Mouse (Mus musculus): ENCODE results near the gene Msrb3. TPM values are rescaled to one million over a fixed set of nuclear protein-coding genes. Genes with fewer than 3 reads are reported as not detected.

Msrb3 gene
- polyA plus RNA-seq (2014; fragmentation: Nextera tagmentation; extraction: Ambion mirVana), result 0.55 and 1.2 TPM in 2 replicates

- ATAC-seq (ENCODE audit: low FRiP score, low TSS enrichment), result peak; percentile 72; the same call in 1 of the 2 replicates
- no peaks in the 10 kb centered on the region for H3K36me3 ChIP-seq (ENCODE audit: control insufficient read depth, insufficient read depth, low read length)
- H3K9me3 ChIP-seq (ENCODE audit: control insufficient read depth, low read length), result no peaks in the 10 kb centered on the region
- no peak within 1 kb of the TSS for H3K27ac ChIP-seq (replicated peaks; ENCODE audit: low read depth, low read length)
- peaks cover 4% of the 10 kb centered on the region; the same call in 1 of the 2 replicates for H3K4me1 ChIP-seq (ENCODE audit: control insufficient read depth, insufficient read depth, low read length)
- peak; percentile 83 for DNase-seq
- peak within 1 kb of the TSS; percentile 55 for H3K4me3 ChIP-seq (replicated peaks; ENCODE audit: low read depth, low read length)
- 3% methylated on average over 64 of the region's 64 CpGs for WGBS
- H3K27me3 ChIP-seq (ENCODE audit: control insufficient read depth, insufficient read depth, low read length), result 0 out of 2 replicates have a peak, but pooled peaks cover 11% of the 10 kb centered on the region
- peak within 1 kb of the TSS; percentile 90 for H3K4me2 ChIP-seq (ENCODE audit: low read length)
- peak within 1 kb of the TSS; percentile 68 for H3K9ac ChIP-seq (replicated peaks; ENCODE audit: low read length)
Measured at GRCm38 (mm10) chr10:120898785-120899762, at the start of gene Msrb3. Gene Msrb3, minus strand, starts transcription at chr10:120899101.

DNA sequence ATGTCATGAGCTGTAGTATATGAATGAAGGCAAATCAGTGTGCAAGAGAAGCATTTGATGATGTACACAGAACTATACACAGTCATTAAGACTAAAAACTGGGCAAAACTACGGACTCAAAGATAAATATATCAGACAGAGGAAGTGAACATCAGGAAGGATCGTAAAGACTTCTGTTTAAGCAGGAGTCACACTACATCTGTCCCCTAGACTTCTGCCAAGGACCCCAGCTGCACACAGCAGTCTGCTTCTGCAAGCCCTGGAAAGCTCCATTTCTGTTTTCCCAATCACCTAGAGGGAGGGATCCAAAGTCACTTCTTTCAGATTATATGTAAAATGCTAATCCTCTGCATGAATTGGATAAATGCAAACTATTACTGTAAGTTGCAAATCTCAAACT, 49.6 kb upstream of the Msrb3 start:
- no peak overlapping the region for H3K27ac ChIP-seq (replicated peaks; ENCODE audit: low read depth, low read length)
- DNase-seq (no peak), ATAC-seq (ENCODE audit: low FRiP score, low TSS enrichment) (no peak)
- 86% methylated on average over 2 of the region's 2 CpGs for WGBS
- no peak overlapping the region for H3K4me3 ChIP-seq (replicated peaks; ENCODE audit: low read depth, low read length)
- peaks cover 6% of the 10 kb centered on the region; the same call in 1 of the 2 replicates for H3K36me3 ChIP-seq (ENCODE audit: control insufficient read depth, insufficient read depth, low read length)
- H3K9me3 ChIP-seq (ENCODE audit: control insufficient read depth, low read length), result no peaks in the 10 kb centered on the region
- no peak overlapping the region for H3K4me2 ChIP-seq (ENCODE audit: low read length)
- H3K27me3 ChIP-seq (ENCODE audit: control insufficient read depth, insufficient read depth, low read length), result no peaks in the 10 kb centered on the region
- no peak overlapping the region for H3K9ac ChIP-seq (replicated peaks; ENCODE audit: low read length)
- peaks cover 5% of the 10 kb centered on the region; the same call in 1 of the 2 replicates for H3K4me1 ChIP-seq (ENCODE audit: control insufficient read depth, insufficient read depth, low read length)

DNA sequence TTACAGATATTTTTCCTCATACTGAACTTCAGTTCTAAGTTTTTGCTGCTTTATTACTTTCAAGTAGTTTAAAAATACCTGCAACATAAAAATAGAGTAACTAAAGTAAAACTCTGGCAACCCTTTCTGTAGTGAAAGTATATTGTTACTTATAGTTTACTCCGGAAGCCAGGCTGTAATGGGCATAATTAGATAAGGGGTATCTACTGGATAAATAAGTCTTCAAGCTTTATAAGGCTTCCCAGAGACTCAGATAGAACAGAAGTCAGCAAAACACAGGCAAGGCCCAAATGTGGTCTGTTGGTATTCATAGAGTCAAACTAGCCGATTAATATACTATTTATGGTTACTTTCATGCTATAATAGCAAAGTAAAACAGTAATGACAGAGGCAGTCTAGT, 48.9 kb upstream of the Msrb3 start:
- Histone ChIP-seq H3K27ac (replicated peaks; ENCODE audit: low read depth, low read length) (no peak overlapping the region), H3K4me2 (ENCODE audit: low read length) (no peak overlapping the region), H3K36me3 (ENCODE audit: control insufficient read depth, insufficient read depth, low read length) (peaks cover 6% of the 10 kb centered on the region; the same call in 1 of the 2 replicates), H3K27me3 (ENCODE audit: control insufficient read depth, insufficient read depth, low read length) (no peaks in the 10 kb centered on the region), H3K9me3 (ENCODE audit: control insufficient read depth, low read length) (no peaks in the 10 kb centered on the region), H3K9ac (replicated peaks; ENCODE audit: low read length) (no peak overlapping the region), H3K4me3 (replicated peaks; ENCODE audit: low read depth, low read length) (no peak overlapping the region), H3K4me1 (ENCODE audit: control insufficient read depth, insufficient read depth, low read length) (peaks cover 4% of the 10 kb centered on the region; the same call in 1 of the 2 replicates)
- DNase-seq, result no peak
- no peak for ATAC-seq (ENCODE audit: low FRiP score, low TSS enrichment)
- WGBS, result 97% methylated on average over 2 of the region's 2 CpGs

- Histone ChIP-seq H3K9ac (replicated peaks; ENCODE audit: low read length) (no peak overlapping the region), H3K9me3 (ENCODE audit: control insufficient read depth, low read length) (no peaks in the 10 kb centered on the region), H3K4me1 (ENCODE audit: control insufficient read depth, insufficient read depth, low read length) (no peaks in the 10 kb centered on the region), H3K4me2 (ENCODE audit: low read length) (no peak overlapping the region), H3K27me3 (ENCODE audit: control insufficient read depth, insufficient read depth, low read length) (no peaks in the 10 kb centered on the region), H3K36me3 (ENCODE audit: control insufficient read depth, insufficient read depth, low read length) (peaks cover 6% of the 10 kb centered on the region; the same call in 1 of the 2 replicates), H3K27ac (replicated peaks; ENCODE audit: low read depth, low read length) (no peak overlapping the region), H3K4me3 (replicated peaks; ENCODE audit: low read depth, low read length) (no peak overlapping the region)
- no peak for ATAC-seq (ENCODE audit: low FRiP score, low TSS enrichment)
- DNase-seq, result no peak
- 87% methylated on average over 5 of the region's 5 CpGs for WGBS
Measured at GRCm38 (mm10) chr10:120946847-120947246, 47.9 kb upstream of the Msrb3 start.

- H3K27me3 ChIP-seq (ENCODE audit: control insufficient read depth, insufficient read depth, low read length), result no peaks in the 10 kb centered on the region
- H3K4me1 ChIP-seq (ENCODE audit: control insufficient read depth, insufficient read depth, low read length), result no peaks in the 10 kb centered on the region
- no peak for ATAC-seq (ENCODE audit: low FRiP score, low TSS enrichment)
- no peaks in the 10 kb centered on the region for H3K9me3 ChIP-seq (ENCODE audit: control insufficient read depth, low read length)
- H3K9ac ChIP-seq (replicated peaks; ENCODE audit: low read length), result no peak overlapping the region
- H3K36me3 ChIP-seq (ENCODE audit: control insufficient read depth, insufficient read depth, low read length), result no peaks in the 10 kb centered on the region
- no peak overlapping the region for H3K4me3 ChIP-seq (replicated peaks; ENCODE audit: low read depth, low read length)
- H3K4me2 ChIP-seq (ENCODE audit: low read length), result no peak overlapping the region
- no peak for DNase-seq
- H3K27ac ChIP-seq (replicated peaks; ENCODE audit: low read depth, low read length), result no peak overlapping the region
- 79% methylated on average over 2 of the region's 2 CpGs for WGBS
Measured at GRCm38 (mm10) chr10:120938904-120939208, 40.0 kb upstream of the Msrb3 start.

GRCm38 (mm10) chr10:120938077-120938903, 39.4 kb upstream of the Msrb3 start:
- DNase-seq (peak; percentile 81), ATAC-seq (ENCODE audit: low FRiP score, low TSS enrichment) (no peak; the same call in 1 of the 2 replicates)
- no peak overlapping the region for H3K4me2 ChIP-seq (ENCODE audit: low read length)
- WGBS, result 55% methylated on average over 19 of the region's 19 CpGs
- H3K4me1 ChIP-seq (ENCODE audit: control insufficient read depth, insufficient read depth, low read length), result no peaks in the 10 kb centered on the region
- no peak overlapping the region for H3K4me3 ChIP-seq (replicated peaks; ENCODE audit: low read depth, low read length)
- H3K9me3 ChIP-seq (ENCODE audit: control insufficient read depth, low read length), result no peaks in the 10 kb centered on the region
- no peaks in the 10 kb centered on the region for H3K27me3 ChIP-seq (ENCODE audit: control insufficient read depth, insufficient read depth, low read length)
- no peak overlapping the region for H3K9ac ChIP-seq (replicated peaks; ENCODE audit: low read length)
- no peak overlapping the region for H3K27ac ChIP-seq (replicated peaks; ENCODE audit: low read depth, low read length)
- no peaks in the 10 kb centered on the region for H3K36me3 ChIP-seq (ENCODE audit: control insufficient read depth, insufficient read depth, low read length)

DNA sequence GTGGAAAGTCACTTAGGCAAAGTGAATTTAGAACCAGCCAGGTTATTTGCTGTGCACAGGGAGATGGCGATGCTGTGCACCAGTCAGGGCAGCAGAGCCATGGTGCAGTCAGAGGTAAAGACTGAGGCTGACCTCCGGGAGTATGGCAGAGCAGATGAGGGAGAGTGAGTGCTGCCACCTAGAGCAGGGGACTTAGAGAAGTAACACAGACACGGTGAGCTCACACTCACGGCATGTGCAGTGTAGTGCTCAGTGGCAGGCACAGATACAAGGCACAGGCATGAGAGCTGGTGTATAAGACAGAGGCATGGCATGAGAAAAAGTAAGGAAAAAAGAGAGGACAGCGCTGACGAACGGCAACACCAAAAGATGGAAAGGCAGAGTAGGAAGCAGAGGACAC, 30.6 kb upstream of the Msrb3 start:
- Histone ChIP-seq H3K9ac (replicated peaks; ENCODE audit: low read length) (no peak overlapping the region), H3K27ac (replicated peaks; ENCODE audit: low read depth, low read length) (no peak overlapping the region), H3K4me3 (replicated peaks; ENCODE audit: low read depth, low read length) (no peak overlapping the region), H3K9me3 (ENCODE audit: control insufficient read depth, low read length) (no peaks in the 10 kb centered on the region), H3K4me1 (ENCODE audit: control insufficient read depth, insufficient read depth, low read length) (no peaks in the 10 kb centered on the region), H3K36me3 (ENCODE audit: control insufficient read depth, insufficient read depth, low read length) (peaks cover 16% of the 10 kb centered on the region), H3K27me3 (ENCODE audit: control insufficient read depth, insufficient read depth, low read length) (no peaks in the 10 kb centered on the region), H3K4me2 (ENCODE audit: low read length) (no peak overlapping the region)
- DNase-seq, result no peak
- 75% methylated on average over 7 of the region's 7 CpGs for WGBS
- ATAC-seq (ENCODE audit: low FRiP score, low TSS enrichment), result no peak

DNA sequence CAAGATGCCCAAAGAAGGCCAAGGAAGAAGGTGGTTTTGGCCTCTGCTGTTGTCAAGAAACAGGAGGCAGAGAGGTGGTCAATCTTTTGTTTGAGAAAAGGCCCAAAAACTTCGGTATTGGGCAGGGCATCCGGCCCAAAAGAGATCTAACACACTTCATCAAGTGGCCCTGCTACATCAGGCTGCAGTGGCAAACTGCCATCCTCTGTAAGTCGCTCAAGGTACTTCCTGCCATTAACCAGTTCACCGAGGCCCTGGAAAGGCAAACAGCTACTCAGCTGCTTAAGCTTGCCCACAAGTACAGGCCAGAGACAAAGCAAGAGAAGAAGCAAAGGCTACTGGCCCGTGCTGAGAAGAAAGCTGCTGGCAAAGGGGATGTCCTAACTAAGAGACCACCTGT, 29.3 kb upstream of the Msrb3 start:
- ATAC-seq (ENCODE audit: low FRiP score, low TSS enrichment) (no peak), DNase-seq (no peak)
- Histone ChIP-seq H3K27ac (replicated peaks; ENCODE audit: low read depth, low read length) (no peak overlapping the region), H3K4me2 (ENCODE audit: low read length) (no peak overlapping the region), H3K9me3 (ENCODE audit: control insufficient read depth, low read length) (no peaks in the 10 kb centered on the region), H3K9ac (replicated peaks; ENCODE audit: low read length) (no peak overlapping the region), H3K4me3 (replicated peaks; ENCODE audit: low read depth, low read length) (no peak overlapping the region), H3K4me1 (ENCODE audit: control insufficient read depth, insufficient read depth, low read length) (no peaks in the 10 kb centered on the region), H3K36me3 (ENCODE audit: control insufficient read depth, insufficient read depth, low read length) (peaks cover 16% of the 10 kb centered on the region), H3K27me3 (ENCODE audit: control insufficient read depth, insufficient read depth, low read length) (no peaks in the 10 kb centered on the region)
- WGBS, result 91% methylated on average over 5 of the region's 5 CpGs
